Mouse (Mus musculus): ENCODE data around the gene Ccnk.
A peak's percentile ranks its signal among the peaks of the same experiment; 100 is the strongest.

Ccnk gene

GRCm38 (mm10) chr12:108193878-108194277 lies 14.5 kb downstream of the Ccnk start:
- no peak for DNase-seq

- DNase-seq: no peak
Measured at GRCm38 (mm10) chr12:108195761-108196160, 16.4 kb downstream of the Ccnk start.

GRCm38 (mm10) chr12:108198447-108198846 lies 19.1 kb downstream of the Ccnk start:
- no peak for DNase-seq

- DNase-seq: no peak
Measured at GRCm38 (mm10) chr12:108200094-108200493, 20.7 kb downstream of the Ccnk start.

- no peak for DNase-seq
Measured at GRCm38 (mm10) chr12:108203895-108204294, 24.5 kb downstream of the Ccnk start.

GRCm38 (mm10) chr12:108204978-108205377 lies 25.6 kb downstream of the Ccnk start:
- DNase-seq: no peak

- DNase-seq: peak; percentile 95
Measured at GRCm38 (mm10) chr12:108206641-108207040, 27.3 kb downstream of the Ccnk start.

- no peak for DNase-seq
Measured at GRCm38 (mm10) chr12:108208216-108208615, 28.8 kb downstream of the Ccnk start.

GRCm38 (mm10) chr12:108208726-108209438 lies 29.5 kb downstream of the Ccnk start:
- peak; percentile 80 for DNase-seq

- no peak for DNase-seq
Measured at GRCm38 (mm10) chr12:108210623-108211022, 31.2 kb downstream of the Ccnk start.

GRCm38 (mm10) chr12:108212071-108212470 lies 32.7 kb downstream of the Ccnk start:
- no peak for DNase-seq

- DNase-seq: no peak
Measured at GRCm38 (mm10) chr12:108212476-108212875, 33.1 kb downstream of the Ccnk start.

GRCm38 (mm10) chr12:108213090-108214041 lies 34.0 kb downstream of the Ccnk start:
- DNase-seq: no peak

- no peak for DNase-seq
Measured at GRCm38 (mm10) chr12:108215090-108215489, 35.7 kb downstream of the Ccnk start.

- no peak for DNase-seq
Measured at GRCm38 (mm10) chr12:108216611-108217370, 37.4 kb downstream of the Ccnk start.

- peak; percentile 58 for DNase-seq
Measured at GRCm38 (mm10) chr12:108217572-108217971, 38.2 kb downstream of the Ccnk start.

GRCm38 (mm10) chr12:108219163-108219562 lies 39.8 kb downstream of the Ccnk start:
- no peak for DNase-seq

- no peak for DNase-seq
Measured at GRCm38 (mm10) chr12:108219825-108220616, 40.6 kb downstream of the Ccnk start.

- DNase-seq: no peak
Measured at GRCm38 (mm10) chr12:108220621-108221020, 41.2 kb downstream of the Ccnk start.

- peak; percentile 63 for DNase-seq
Measured at GRCm38 (mm10) chr12:108221206-108221605, 41.8 kb downstream of the Ccnk start.

GRCm38 (mm10) chr12:108221712-108222111 lies 42.3 kb downstream of the Ccnk start:
- no peak for DNase-seq

- no peak for DNase-seq
Measured at GRCm38 (mm10) chr12:108223357-108223756, 44.0 kb downstream of the Ccnk start.
